Mouse (Mus musculus) bone marrow, adult 2 months (tissue): ENCODE measurements around the gene Zfp652.

Source experiments
- CTCF ChIP-seq: fragments of 200-500 bp; IDR thresholded peaks from 2 replicates; pipeline ENCODE4 v1.5.1; 2011; ENCODE audit warnings: low read length, control low read depth; ENCODE audit not compliant: control insufficient read depth, insufficient read depth
- POLR2A ChIP-seq: fragments of 200-500 bp; IDR thresholded peaks from 2 replicates; pipeline ENCODE4 v1.6.1; 2011; ENCODE audit warnings: low read depth, mild to moderate bottlenecking, control low read depth, low read length, borderline replicate concordance; ENCODE audit not compliant: control insufficient read depth

DNA sequence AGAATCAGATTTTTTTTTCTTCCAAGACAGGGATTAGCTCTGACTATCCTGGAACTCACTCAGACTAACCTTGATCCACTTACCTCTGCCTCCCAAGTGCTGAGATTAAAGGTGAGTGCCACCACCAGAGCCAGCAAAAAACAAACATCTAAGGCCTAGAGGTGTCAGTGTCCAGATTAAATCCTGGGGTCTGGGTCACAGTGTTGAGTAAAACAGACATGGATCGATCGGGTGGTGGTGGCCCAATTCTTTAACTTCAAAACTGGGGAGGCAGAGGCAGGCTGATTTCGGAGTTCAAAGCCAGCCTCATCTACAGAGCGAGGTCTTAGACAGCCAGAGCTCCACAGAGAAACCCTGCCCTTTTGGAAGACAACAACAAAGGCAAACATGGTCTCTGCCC is 110.0 kb downstream of the Zfp652 start:
- TF ChIP-seq POLR2A: no peak
- no peak for TF ChIP-seq CTCF
